Comparison of ENCODE assay signal across 8 mouse cellular contexts in genomic region chr10:13388116-13388922, GRCm38 (mm10).
A peak's percentile ranks its signal among the peaks of the same experiment; 100 is the strongest.
DNase-seq lines count a peak whose midpoint lies in the region; ATAC-seq and TF ChIP-seq lines count a peak whose summit lies in the region.

No protein-coding gene starts in this region.

- peak overlapping the region; percentile 70 for H3K4me2 ChIP-seq in heart, embryonic 15.5 days
- peak overlapping the region; percentile 55 for H3K4me2 ChIP-seq in lung, postnatal 0 days (replicated peaks; ENCODE audit: low read depth, low read length)

- no peak overlapping the region for H3K4me3 ChIP-seq in kidney, adult 2 months (ENCODE audit: insufficient read depth, low read depth, low read length)
- H3K4me3 ChIP-seq in heart, embryonic 15.5 days: peak overlapping the region; percentile 46
- no peak overlapping the region for H3K4me3 ChIP-seq in lung, postnatal 0 days (ENCODE audit: low read depth, low read length)

- no peaks in the 10 kb centered on the region for H3K9me3 ChIP-seq in heart, embryonic 15.5 days (replicated peaks)
- no peaks in the 10 kb centered on the region for H3K9me3 ChIP-seq in lung, postnatal 0 days (ENCODE audit: low read length)

- H3K4me1 ChIP-seq in kidney, adult 2 months (ENCODE audit: control insufficient read depth, insufficient read depth, low read length): no peaks in the 10 kb centered on the region; the same call in 1 of the 2 replicates
- peaks cover 14% of the 10 kb centered on the region for H3K4me1 ChIP-seq in heart, embryonic 15.5 days (replicated peaks)
- no peaks in the 10 kb centered on the region for H3K4me1 ChIP-seq in lung, postnatal 0 days (ENCODE audit: insufficient read depth, low read depth, low read length)

- peak; percentile 80 for ATAC-seq in heart, embryonic 15.5 days (replicated peaks; ENCODE audit: insufficient number of reproducible peaks, insufficient read depth, low FRiP score, low read depth)
- peak; percentile 66 for ATAC-seq in lung, postnatal 0 days
- no peak for ATAC-seq in granulocyte monocyte progenitor cell, adult 5-6 weeks (replicated peaks; ENCODE audit: poor library complexity, severe bottlenecking)

- no peak for TF ChIP-seq EP300 in lung, postnatal 0 days (IDR thresholded peaks at IDR 0.05)

- H3K27ac ChIP-seq in kidney, adult 2 months (ENCODE audit: insufficient read depth, low read depth, low read length): no peak overlapping the region
- H3K27ac ChIP-seq in heart, embryonic 15.5 days: peak overlapping the region; percentile 83
- no peak overlapping the region for H3K27ac ChIP-seq in lung, postnatal 0 days (ENCODE audit: low read length)

- 10% methylated on average over 11 of the region's 11 CpGs for WGBS in kidney, adult 2 months
- 3% methylated on average over 11 of the region's 11 CpGs for WGBS in heart, embryonic 15.5 days
- WGBS in lung, postnatal 0 days: 3% methylated on average over 11 of the region's 11 CpGs

- no peaks in the 10 kb centered on the region for H3K27me3 ChIP-seq in kidney, adult 2 months (replicated peaks; ENCODE audit: control insufficient read depth, insufficient read depth, low read length)
- no peaks in the 10 kb centered on the region for H3K27me3 ChIP-seq in heart, embryonic 15.5 days
- no peaks in the 10 kb centered on the region for H3K27me3 ChIP-seq in lung, postnatal 0 days (replicated peaks; ENCODE audit: insufficient read depth, low read length)

- no peak for TF ChIP-seq CTCF in kidney, adult 2 months (conservative IDR thresholded peaks at IDR 0.05; ENCODE audit: insufficient read depth, insufficient read length, low read depth, low read length)
- no peak for TF ChIP-seq CTCF in lung, postnatal 0 days (IDR thresholded peaks at IDR 0.05)

- peak; percentile 12 for DNase-seq in kidney, adult 2 months
- DNase-seq in kidney, adult 11 months: no peak
- DNase-seq in embryo, embryonic 11 days: peak; percentile 52
- DNase-seq in kidney, postnatal 10 days: peak; percentile 61
- DNase-seq in lung, postnatal 0 days (ENCODE audit: low spot score): peak; percentile 49
- DNase-seq in retina, embryonic 14.5 days (ENCODE audit: low spot score): peak; percentile 59

- H3K9ac ChIP-seq in heart, embryonic 15.5 days: peak overlapping the region; percentile 49
- no peak overlapping the region for H3K9ac ChIP-seq in lung, postnatal 0 days (replicated peaks; ENCODE audit: low read depth)

- no peak for TF ChIP-seq POLR2A in kidney, adult 2 months (IDR thresholded peaks at IDR 0.05; ENCODE audit: low read depth, low read length)

- no peaks in the 10 kb centered on the region for H3K36me3 ChIP-seq in kidney, adult 2 months (ENCODE audit: control insufficient read depth, insufficient read depth, low read length)
- H3K36me3 ChIP-seq in heart, embryonic 15.5 days: no peaks in the 10 kb centered on the region
- H3K36me3 ChIP-seq in lung, postnatal 0 days (ENCODE audit: insufficient read depth, low read length): no peaks in the 10 kb centered on the region
